Mouse (Mus musculus): ENCODE data around the gene Mmp11. TPM values are rescaled to one million over a fixed set of nuclear protein-coding genes. Genes with fewer than 3 reads are reported as not detected.
A peak's percentile ranks its signal among the peaks of the same experiment; 100 is the strongest.

Mmp11 gene
- total and polyA plus RNA-seq, 2 experiments from 2014 or later: 12.6 to 29.4 TPM

DNA sequence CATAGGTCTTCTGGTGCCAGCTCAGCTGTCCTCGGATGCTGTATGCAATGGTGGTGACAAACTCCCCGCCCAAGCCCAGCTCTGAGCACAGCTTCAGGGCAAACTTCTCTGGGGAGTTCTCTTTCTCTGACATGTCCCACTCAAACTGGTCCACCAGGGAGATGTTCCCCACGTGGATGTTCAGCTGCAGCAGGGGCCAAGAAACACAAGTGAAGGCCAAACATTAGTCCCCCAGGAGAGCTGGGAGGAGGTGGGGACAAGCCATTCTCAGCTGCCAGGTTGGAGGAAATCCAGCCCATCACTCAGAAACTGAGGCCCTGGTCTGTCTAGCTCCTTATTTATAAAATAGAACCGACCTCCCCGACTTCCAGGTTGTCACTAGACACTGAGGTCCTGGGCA, 31.9 kb downstream of the Mmp11 start:
- H3K27me3 ChIP-seq (ENCODE audit: control insufficient read depth, insufficient read depth, low read length): no peaks in the 10 kb centered on the region
- no peak overlapping the region for H3K4me2 ChIP-seq (ENCODE audit: low read depth, low read length)
- WGBS: 79% methylated on average over 5 of the region's 5 CpGs
- peaks cover 77% of the 10 kb centered on the region for H3K36me3 ChIP-seq (replicated peaks; ENCODE audit: control insufficient read depth, insufficient read depth, low read length)
- no peak overlapping the region for H3K4me3 ChIP-seq (ENCODE audit: low read depth, low read length)
- DNase-seq (ENCODE audit: low spot score) (no peak), ATAC-seq (ENCODE audit: insufficient read depth, low read depth) (no peak)
- H3K4me1 ChIP-seq (ENCODE audit: control insufficient read depth, insufficient read depth): peaks cover 4% of the 10 kb centered on the region; the same call in 1 of the 2 replicates
- no peaks in the 10 kb centered on the region for H3K9me3 ChIP-seq (replicated peaks; ENCODE audit: control insufficient read depth, low read length)
- no peak overlapping the region for H3K27ac ChIP-seq (ENCODE audit: low read depth)
- no peak for TF ChIP-seq EP300 (IDR thresholded peaks at IDR 0.05; ENCODE audit: low read depth)
- TF ChIP-seq CTCF (IDR thresholded peaks at IDR 0.05; ENCODE audit: low read depth): no peak
- no peak overlapping the region for H3K9ac ChIP-seq (replicated peaks; ENCODE audit: low read depth, low read length)

DNA sequence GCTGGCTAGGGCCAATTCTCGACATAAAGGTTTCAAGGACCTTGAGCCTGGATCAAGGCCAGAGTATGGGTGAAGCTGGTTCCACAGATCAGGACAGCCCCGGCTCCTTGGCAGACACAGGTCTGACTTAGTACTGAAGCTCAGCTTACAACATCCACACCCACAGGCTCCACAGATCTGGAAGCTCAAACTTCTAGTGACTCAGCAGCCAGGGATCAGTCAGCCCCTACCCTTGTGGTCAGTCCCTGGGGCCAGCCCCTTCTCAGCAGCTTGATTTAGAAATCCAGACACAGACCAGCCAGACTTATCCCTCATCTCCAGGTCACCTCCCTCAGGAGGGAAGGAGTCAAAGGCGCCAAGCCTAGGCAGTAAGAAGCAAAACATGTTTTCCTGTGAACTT, 37.5 kb downstream of the Mmp11 start:
- Histone ChIP-seq H3K27ac (ENCODE audit: low read depth) (peak overlapping the region; percentile 81), H3K27me3 (ENCODE audit: control insufficient read depth, insufficient read depth, low read length) (no peaks in the 10 kb centered on the region), H3K4me2 (ENCODE audit: low read depth, low read length) (no peak overlapping the region), H3K9ac (replicated peaks; ENCODE audit: low read depth, low read length) (0 out of 2 replicates have a peak overlapping the region, but pooled peaks have one; percentile 3), H3K4me1 (ENCODE audit: control insufficient read depth, insufficient read depth) (peaks cover 18% of the 10 kb centered on the region), H3K36me3 (replicated peaks; ENCODE audit: control insufficient read depth, insufficient read depth, low read length) (peaks cover 53% of the 10 kb centered on the region), H3K4me3 (ENCODE audit: low read depth, low read length) (no peak overlapping the region), H3K9me3 (replicated peaks; ENCODE audit: control insufficient read depth, low read length) (no peaks in the 10 kb centered on the region)
- DNase-seq (ENCODE audit: low spot score) (peak; percentile 63), ATAC-seq (ENCODE audit: insufficient read depth, low read depth) (peak; percentile 61)
- no peak for TF ChIP-seq CTCF (IDR thresholded peaks at IDR 0.05; ENCODE audit: low read depth)
- no peak for TF ChIP-seq EP300 (IDR thresholded peaks at IDR 0.05; ENCODE audit: low read depth)
- 16% methylated on average over 3 of the region's 3 CpGs for WGBS

- DNase-seq (ENCODE audit: low spot score): no peak
- no peak for TF ChIP-seq EP300 (IDR thresholded peaks at IDR 0.05; ENCODE audit: low read depth)
- no peak for TF ChIP-seq CTCF (IDR thresholded peaks at IDR 0.05; ENCODE audit: low read depth)
- Histone ChIP-seq H3K9me3 (replicated peaks; ENCODE audit: control insufficient read depth, low read length) (no peaks in the 10 kb centered on the region), H3K4me1 (ENCODE audit: control insufficient read depth, insufficient read depth) (peaks cover 22% of the 10 kb centered on the region), H3K4me2 (ENCODE audit: low read depth, low read length) (no peak overlapping the region), H3K27me3 (ENCODE audit: control insufficient read depth, insufficient read depth, low read length) (no peaks in the 10 kb centered on the region), H3K27ac (ENCODE audit: low read depth) (peak overlapping the region; percentile 81; the same call in 1 of the 2 replicates), H3K36me3 (replicated peaks; ENCODE audit: control insufficient read depth, insufficient read depth, low read length) (peaks cover 45% of the 10 kb centered on the region), H3K4me3 (ENCODE audit: low read depth, low read length) (no peak overlapping the region), H3K9ac (replicated peaks; ENCODE audit: low read depth, low read length) (no peak overlapping the region)
- no peak for ATAC-seq (ENCODE audit: insufficient read depth, low read depth)
- WGBS: 68% methylated on average over 6 of the region's 6 CpGs
These were observed 38.2 kb downstream of the Mmp11 start for GRCm38 (mm10) chr10:75898039-75898564.

DNA sequence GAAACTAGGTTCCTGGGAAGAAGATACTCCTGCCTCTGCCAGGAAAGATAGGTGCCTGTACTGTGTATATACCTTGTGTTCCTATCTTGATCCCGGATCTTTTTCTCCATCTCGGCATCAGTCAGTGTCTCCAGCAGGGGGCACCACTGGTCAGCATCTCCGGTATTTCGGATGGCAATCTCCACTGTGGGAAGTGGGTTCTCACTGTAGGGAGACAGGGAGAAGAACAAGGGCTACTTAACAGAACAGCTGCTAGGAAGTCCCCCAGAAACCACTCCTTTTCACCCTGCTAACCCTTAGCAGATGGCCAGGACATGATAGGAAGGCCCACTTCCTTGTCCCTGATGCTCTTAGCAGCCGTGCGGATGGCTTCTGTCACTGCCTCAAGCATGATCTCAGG, 38.9 kb downstream of the Mmp11 start:
- ATAC-seq (ENCODE audit: insufficient read depth, low read depth): no peak
- TF ChIP-seq EP300 (IDR thresholded peaks at IDR 0.05; ENCODE audit: low read depth): no peak
- peak; percentile 69 for TF ChIP-seq CTCF (IDR thresholded peaks at IDR 0.05; ENCODE audit: low read depth)
- Histone ChIP-seq H3K4me2 (ENCODE audit: low read depth, low read length) (no peak overlapping the region), H3K9me3 (replicated peaks; ENCODE audit: control insufficient read depth, low read length) (no peaks in the 10 kb centered on the region), H3K9ac (replicated peaks; ENCODE audit: low read depth, low read length) (no peak overlapping the region), H3K27ac (ENCODE audit: low read depth) (no peak overlapping the region), H3K27me3 (ENCODE audit: control insufficient read depth, insufficient read depth, low read length) (no peaks in the 10 kb centered on the region), H3K4me1 (ENCODE audit: control insufficient read depth, insufficient read depth) (peaks cover 26% of the 10 kb centered on the region), H3K4me3 (ENCODE audit: low read depth, low read length) (no peak overlapping the region), H3K36me3 (replicated peaks; ENCODE audit: control insufficient read depth, insufficient read depth, low read length) (peaks cover 38% of the 10 kb centered on the region)
- 43% methylated on average over 6 of the region's 6 CpGs for WGBS
- peak; percentile 16 for DNase-seq (ENCODE audit: low spot score)

- TF ChIP-seq CTCF (IDR thresholded peaks at IDR 0.05; ENCODE audit: low read depth) (no peak), EP300 (IDR thresholded peaks at IDR 0.05; ENCODE audit: low read depth) (no peak)
- DNase-seq (ENCODE audit: low spot score) (no peak), ATAC-seq (ENCODE audit: insufficient read depth, low read depth) (no peak)
- Histone ChIP-seq H3K4me1 (ENCODE audit: control insufficient read depth, insufficient read depth) (peaks cover 26% of the 10 kb centered on the region), H3K27ac (ENCODE audit: low read depth) (no peak overlapping the region), H3K9ac (replicated peaks; ENCODE audit: low read depth, low read length) (no peak overlapping the region), H3K36me3 (replicated peaks; ENCODE audit: control insufficient read depth, insufficient read depth, low read length) (peaks cover 26% of the 10 kb centered on the region), H3K4me3 (ENCODE audit: low read depth, low read length) (no peak overlapping the region), H3K27me3 (ENCODE audit: control insufficient read depth, insufficient read depth, low read length) (no peaks in the 10 kb centered on the region), H3K9me3 (replicated peaks; ENCODE audit: control insufficient read depth, low read length) (no peaks in the 10 kb centered on the region), H3K4me2 (ENCODE audit: low read depth, low read length) (no peak overlapping the region)
- 86% methylated on average over 1 of the region's 1 CpGs for WGBS
These were observed 40.1 kb downstream of the Mmp11 start for GRCm38 (mm10) chr10:75896208-75896607.

DNA sequence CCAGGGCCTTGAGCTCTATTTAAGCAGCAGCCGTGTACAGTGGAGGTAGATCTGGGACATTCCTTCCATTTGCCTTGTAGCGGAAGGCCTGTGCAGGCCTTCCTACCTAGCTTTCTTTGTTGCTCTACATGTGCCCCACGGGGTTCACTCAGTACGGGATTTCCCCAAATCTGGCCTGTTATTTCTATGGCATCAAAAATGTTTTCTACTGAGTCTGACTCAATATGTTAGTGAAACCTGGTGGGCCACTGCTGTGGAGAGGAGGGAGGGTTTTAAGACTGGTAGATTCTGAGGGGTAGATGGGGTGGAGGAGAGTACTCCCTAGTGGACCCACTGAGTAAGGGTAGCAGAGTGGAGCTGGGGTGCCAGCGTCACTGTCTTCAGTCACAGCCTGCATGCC, 40.6 kb downstream of the Mmp11 start:
- DNase-seq (ENCODE audit: low spot score): no peak
- H3K9ac ChIP-seq (replicated peaks; ENCODE audit: low read depth, low read length): no peak overlapping the region
- 93% methylated on average over 5 of the region's 5 CpGs for WGBS
- H3K4me3 ChIP-seq (ENCODE audit: low read depth, low read length): no peak overlapping the region
- no peak for ATAC-seq (ENCODE audit: insufficient read depth, low read depth)
- peaks cover 26% of the 10 kb centered on the region for H3K4me1 ChIP-seq (ENCODE audit: control insufficient read depth, insufficient read depth)
- no peak overlapping the region for H3K27ac ChIP-seq (ENCODE audit: low read depth)
- peaks cover 26% of the 10 kb centered on the region for H3K36me3 ChIP-seq (replicated peaks; ENCODE audit: control insufficient read depth, insufficient read depth, low read length)
- TF ChIP-seq CTCF (IDR thresholded peaks at IDR 0.05; ENCODE audit: low read depth) (no peak), EP300 (IDR thresholded peaks at IDR 0.05; ENCODE audit: low read depth) (no peak)
- H3K4me2 ChIP-seq (ENCODE audit: low read depth, low read length): no peak overlapping the region
- H3K9me3 ChIP-seq (replicated peaks; ENCODE audit: control insufficient read depth, low read length): no peaks in the 10 kb centered on the region
- H3K27me3 ChIP-seq (ENCODE audit: control insufficient read depth, insufficient read depth, low read length): no peaks in the 10 kb centered on the region

Data from heart, postnatal 0 days (tissue).